Mouse (Mus musculus): Measurements from ENCODE around the gene BC051665. TPM values are rescaled to one million over a fixed set of nuclear protein-coding genes. Genes with fewer than 3 reads are reported as not detected.

The BC051665 gene
- polyA plus RNA-seq, 1 experiment from 2014 or later, result not detected

DNA sequence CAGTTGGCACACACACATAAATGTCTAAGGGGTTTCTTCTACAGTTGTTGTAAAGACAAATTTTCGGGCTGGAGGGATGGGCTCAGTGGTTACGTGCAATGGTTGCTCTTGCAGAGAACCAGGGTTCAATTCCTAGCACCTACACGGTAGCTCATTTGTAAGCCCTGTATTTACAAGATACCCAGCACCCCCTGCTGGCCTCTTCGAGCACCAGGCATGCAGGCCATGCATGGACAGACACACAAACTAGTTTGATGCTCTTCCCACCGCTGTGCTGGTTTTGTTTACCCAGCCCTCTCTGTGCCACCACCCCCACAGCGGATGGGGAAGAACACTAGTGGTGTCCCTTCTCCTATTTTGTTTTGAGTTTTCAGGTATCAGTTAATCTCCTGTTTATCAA lies 45.9 kb downstream of the BC051665 start:
- Histone ChIP-seq H3K9me3 (no peaks in the 10 kb centered on the region), H3K27ac (replicated peaks) (no peak overlapping the region), H3K4me3 (no peak overlapping the region), H3K36me3 (peaks cover 32% of the 10 kb centered on the region), H3K27me3 (no peaks in the 10 kb centered on the region), H3K9ac (replicated peaks) (no peak overlapping the region), H3K4me1 (peaks cover 16% of the 10 kb centered on the region), H3K4me2 (replicated peaks) (no peak overlapping the region)
- no peak for ATAC-seq (replicated peaks)
- WGBS, result 92% methylated on average over 6 of the region's 6 CpGs

GRCm38 (mm10) chr13:60738429-60738828 lies 47.7 kb downstream of the BC051665 start:
- H3K4me2 ChIP-seq (replicated peaks), result no peak overlapping the region
- WGBS, result 11% methylated on average over 9 of the region's 9 CpGs

DNA sequence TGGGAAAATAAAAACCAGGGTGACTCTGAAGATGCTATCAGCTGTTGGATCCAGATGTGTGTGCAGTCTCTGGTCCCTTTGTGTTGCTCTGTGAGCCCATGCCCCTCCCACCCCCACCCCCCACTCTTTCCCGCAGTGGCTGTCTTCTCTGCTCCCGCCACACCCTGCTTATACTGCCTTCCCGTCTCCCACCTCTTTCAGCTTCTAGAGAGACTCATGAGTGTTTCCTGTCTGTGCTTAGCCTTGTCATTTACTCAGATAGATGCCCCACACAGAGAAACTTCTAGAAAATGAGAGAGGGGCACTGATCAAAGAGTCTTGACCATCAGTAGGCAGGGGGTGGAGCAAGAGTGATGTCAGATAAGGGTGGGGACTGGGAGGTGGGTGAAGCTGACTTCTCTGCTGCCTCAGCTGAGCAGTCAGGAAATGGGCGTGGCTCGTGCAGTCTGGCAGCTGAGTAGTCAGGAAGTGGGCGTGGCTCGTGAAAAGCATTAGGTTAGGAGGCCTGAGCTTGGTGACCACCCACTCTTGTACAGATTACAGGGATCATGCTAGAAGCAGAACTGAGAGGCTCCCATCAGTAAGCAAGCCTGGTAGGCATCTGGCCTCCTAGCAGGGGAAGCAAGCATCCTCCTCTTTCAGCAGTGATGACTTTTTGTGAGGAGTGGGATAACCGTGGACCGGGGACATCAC lies 48.4 kb downstream of the BC051665 start:
- no peak overlapping the region for H3K4me3 ChIP-seq
- H3K4me1 ChIP-seq, result peaks cover 3% of the 10 kb centered on the region; the same call in 1 of the 2 replicates
- 27% methylated on average over 9 of the region's 9 CpGs for WGBS
- peak; percentile 44 for ATAC-seq (replicated peaks)
- peaks cover 48% of the 10 kb centered on the region for H3K36me3 ChIP-seq
- H3K9me3 ChIP-seq, result no peaks in the 10 kb centered on the region
- H3K4me2 ChIP-seq (replicated peaks), result no peak overlapping the region
- no peak overlapping the region for H3K9ac ChIP-seq (replicated peaks)
- no peak overlapping the region for H3K27ac ChIP-seq (replicated peaks)
- no peaks in the 10 kb centered on the region for H3K27me3 ChIP-seq

More at GRCm38 (mm10) chr13:60738429-60738828, 47.7 kb downstream of the BC051665 start:
- H3K36me3 ChIP-seq, result peaks cover 43% of the 10 kb centered on the region
- no peaks in the 10 kb centered on the region for H3K27me3 ChIP-seq
- H3K4me3 ChIP-seq, result no peak overlapping the region
- peak; percentile 79 for ATAC-seq (replicated peaks)
- no peak overlapping the region for H3K9ac ChIP-seq (replicated peaks)
- H3K4me1 ChIP-seq, result peaks cover 9% of the 10 kb centered on the region
- H3K9me3 ChIP-seq, result no peaks in the 10 kb centered on the region
- no peak overlapping the region for H3K27ac ChIP-seq (replicated peaks)

GRCm38 (mm10) chr13:60736421-60737105 lies 49.6 kb downstream of the BC051665 start:
- WGBS, result 52% methylated on average over 13 of the region's 13 CpGs
- H3K4me2 ChIP-seq (replicated peaks), result no peak overlapping the region
- H3K27ac ChIP-seq (replicated peaks), result no peak overlapping the region
- no peak overlapping the region for H3K9ac ChIP-seq (replicated peaks)
- no peak overlapping the region for H3K4me3 ChIP-seq
- H3K36me3 ChIP-seq, result peaks cover 51% of the 10 kb centered on the region
- H3K9me3 ChIP-seq, result no peaks in the 10 kb centered on the region
- peaks cover 3% of the 10 kb centered on the region; the same call in 1 of the 2 replicates for H3K4me1 ChIP-seq
- no peak for ATAC-seq (replicated peaks)
- no peaks in the 10 kb centered on the region for H3K27me3 ChIP-seq

DNA sequence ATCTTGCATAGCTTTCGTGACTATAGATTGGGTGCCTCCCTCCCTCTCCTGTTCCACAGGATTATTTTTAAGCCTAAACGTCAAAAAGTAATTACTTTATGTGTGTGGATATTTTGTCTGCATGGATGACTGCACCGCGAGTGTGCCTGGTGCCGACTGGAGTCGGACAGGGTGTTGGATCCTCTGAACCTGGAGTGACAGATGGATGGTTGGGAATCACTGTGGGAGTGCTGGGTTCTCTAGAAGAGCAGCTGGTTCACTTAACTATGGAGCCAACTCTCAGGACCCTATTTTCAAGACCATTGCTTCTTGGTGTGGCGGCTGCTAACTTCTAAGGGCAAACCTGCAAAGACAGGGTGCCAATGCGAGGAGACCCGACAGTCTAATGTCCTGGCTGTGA lies 50.9 kb downstream of the BC051665 start:
- ATAC-seq (replicated peaks), result no peak
- H3K4me1 ChIP-seq, result peaks cover 3% of the 10 kb centered on the region; the same call in 1 of the 2 replicates
- WGBS, result 81% methylated on average over 9 of the region's 9 CpGs
- no peak overlapping the region for H3K27ac ChIP-seq (replicated peaks)
- H3K4me2 ChIP-seq (replicated peaks), result no peak overlapping the region
- H3K4me3 ChIP-seq, result no peak overlapping the region
- H3K27me3 ChIP-seq, result no peaks in the 10 kb centered on the region
- H3K9ac ChIP-seq (replicated peaks), result no peak overlapping the region
- peaks cover 55% of the 10 kb centered on the region for H3K36me3 ChIP-seq
- no peaks in the 10 kb centered on the region for H3K9me3 ChIP-seq

Other genes with a start within 250 kb of the BC051665 start
- gene Dapk1, start 184.4 kb downstream of the BC051665 start, polyA plus RNA-seq (2015; fragmentation: Nextera tagmentation; extraction: Ambion mirVana), result 54.7 and 56.5 TPM in 2 replicates
- gene Ctsll3, start 16.5 kb upstream of the BC051665 start, polyA plus RNA-seq (2015; fragmentation: Nextera tagmentation; extraction: Ambion mirVana), result not detected in 2 replicates
- gene 4930486L24Rik, start 78.1 kb upstream of the BC051665 start, polyA plus RNA-seq (2015; fragmentation: Nextera tagmentation; extraction: Ambion mirVana), result 0.15 TPM in 1 of 2 replicates, not detected in the other
- not detected in 2 replicates for gene Gm49392, start 110.5 kb upstream of the BC051665 start, polyA plus RNA-seq (2015; fragmentation: Nextera tagmentation; extraction: Ambion mirVana)
- 1.1 and 1.3 TPM in 2 replicates for gene Ctla2b, start 111.1 kb upstream of the BC051665 start, polyA plus RNA-seq (2015; fragmentation: Nextera tagmentation; extraction: Ambion mirVana)
- gene Tpbpb, start 118.5 kb upstream of the BC051665 start, polyA plus RNA-seq (2015; fragmentation: Nextera tagmentation; extraction: Ambion mirVana), result not detected in 2 replicates
- gene Gm49393, start 149.2 kb upstream of the BC051665 start, polyA plus RNA-seq (2015; fragmentation: Nextera tagmentation; extraction: Ambion mirVana), result not detected in 2 replicates
- gene Gm49391, start 150.2 kb upstream of the BC051665 start, polyA plus RNA-seq (2015; fragmentation: Nextera tagmentation; extraction: Ambion mirVana), result 0.20 and 0.65 TPM in 2 replicates
- 12.6 and 13.8 TPM in 2 replicates for gene Ctla2a, start 150.3 kb upstream of the BC051665 start, polyA plus RNA-seq (2015; fragmentation: Nextera tagmentation; extraction: Ambion mirVana)
- not detected in 2 replicates for gene Tpbpa, start 155.6 kb upstream of the BC051665 start, polyA plus RNA-seq (2015; fragmentation: Nextera tagmentation; extraction: Ambion mirVana)
- gene Ctsj, start 219.6 kb upstream of the BC051665 start, polyA plus RNA-seq (2015; fragmentation: Nextera tagmentation; extraction: Ambion mirVana), result not detected in 2 replicates

All from forebrain, embryonic 15.5 days (tissue).